Mouse (Mus musculus) midbrain, embryonic 14.5 days (tissue): ENCODE data around the gene 1700011L22Rik. TPM values are rescaled to one million over a fixed set of nuclear protein-coding genes. Genes with fewer than 3 reads are reported as not detected.

Source experiments
- ATAC-seq: fragments of 200-750 bp; cut with Nextera tagmentation; 2 replicates; pipeline ENCODE4 v1.8.0; 2017; ENCODE audit warnings: moderate number of reproducible peaks, moderate library complexity; ENCODE audit not compliant: low FRiP score, low TSS enrichment
- DNase-seq: peaks from one replicate; pipeline ENCODE4 v3.0.0-alpha.2; 2015
- H3K27ac ChIP-seq: fragments of 300-500 bp; sonication (generic); replicated peaks from 2 replicates; pipeline ENCODE4 v1.5.1; 2014; ENCODE audit warnings: mild to moderate bottlenecking, low read depth, low read length, moderate library complexity
- H3K27me3 ChIP-seq: fragments of 300-500 bp; sonication (generic); 2 replicates; pipeline ENCODE4 v1.6.1; 2014; ENCODE audit warnings: low read length, control low read depth, mixed read lengths; ENCODE audit not compliant: control insufficient read depth, insufficient read depth
- H3K36me3 ChIP-seq: fragments of 300-500 bp; sonication (generic); 2 replicates; pipeline ENCODE4 v1.6.1; 2014; ENCODE audit warnings: low read length, control low read depth; ENCODE audit not compliant: control insufficient read depth, insufficient read depth
- H3K4me1 ChIP-seq: fragments of 300-500 bp; sonication (generic); 2 replicates; pipeline ENCODE4 v1.6.1; 2014; ENCODE audit warnings: mild to moderate bottlenecking, antibody characterized with exemption, low read length, control low read depth; ENCODE audit not compliant: control insufficient read depth, insufficient read depth
- H3K4me2 ChIP-seq: fragments of 300-500 bp; sonication (generic); 2 replicates; pipeline ENCODE4 v1.6.1; 2014; ENCODE audit warnings: mild to moderate bottlenecking, low read length, moderate library complexity
- H3K4me3 ChIP-seq: fragments of 300-500 bp; sonication (generic); replicated peaks from 2 replicates; pipeline ENCODE4 v1.5.1; 2014; ENCODE audit warnings: low read depth, low read length
- H3K9ac ChIP-seq: fragments of 300-500 bp; sonication (generic); replicated peaks from 2 replicates; pipeline ENCODE4 v1.6.1; 2014; ENCODE audit warnings: mild to moderate bottlenecking, low read length, moderate library complexity
- H3K9me3 ChIP-seq: fragments of 300-500 bp; sonication (generic); 2 replicates; pipeline ENCODE4 v1.6.1; 2016; ENCODE audit warnings: low read length, control low read depth, mixed read lengths; ENCODE audit not compliant: control insufficient read depth
- WGBS: fragments of 180-500 bp; shearing (Covaris S2); extraction: QIAGEN DNeasy Blood & Tissue Kit; methylation state at CpG from one replicate; pipeline ENCODE4 v1.1.7; 2014; 5-methylcytosine and 5-hydroxymethylcytosine counted together
- polyA plus RNA-seq: library from polyadenylated mRNA; unstranded; fragments of >200 nt; fragmentation: Nextera tagmentation; extraction: Ambion mirVana; gene quantifications from 2 replicates; pipeline ENCODE4 v1.2.1, GENCODE M21; 2014

The 1700011L22Rik gene
- polyA plus RNA-seq, 1 experiment from 2014 or later: not detected

- Histone ChIP-seq H3K27ac (no peak overlapping the region), H3K9ac (no peak overlapping the region), H3K9me3 (0 out of 2 replicates have a peak, but pooled peaks cover 4% of the 10 kb centered on the region), H3K27me3 (no peaks in the 10 kb centered on the region), H3K4me2 (no peak overlapping the region), H3K36me3 (0 out of 2 replicates have a peak, but pooled peaks cover 6% of the 10 kb centered on the region), H3K4me3 (no peak overlapping the region), H3K4me1 (no peaks in the 10 kb centered on the region)
- 95% methylated on average over 5 of the region's 5 CpGs for WGBS
- DNase-seq (no peak), ATAC-seq (no peak)
These were observed 13.6 kb upstream of the 1700011L22Rik start for GRCm38 (mm10) chr8:79261920-79262319.

GRCm38 (mm10) chr8:79256076-79256705 lies 7.8 kb upstream of the 1700011L22Rik start:
- no peak overlapping the region for H3K4me2 ChIP-seq
- WGBS: 85% methylated on average over 8 of the region's 8 CpGs
- DNase-seq: peak; percentile 22

GRCm38 (mm10) chr8:79253742-79254141 lies 5.4 kb upstream of the 1700011L22Rik start:
- no peak overlapping the region for H3K9ac ChIP-seq
- no peaks in the 10 kb centered on the region for H3K9me3 ChIP-seq
- DNase-seq: no peak
- ATAC-seq: no peak
- H3K36me3 ChIP-seq: no peaks in the 10 kb centered on the region
- no peak overlapping the region for H3K27ac ChIP-seq
- H3K4me3 ChIP-seq: no peak overlapping the region
- H3K27me3 ChIP-seq: no peaks in the 10 kb centered on the region
- WGBS: 91% methylated on average over 6 of the region's 6 CpGs
- no peaks in the 10 kb centered on the region for H3K4me1 ChIP-seq
- H3K4me2 ChIP-seq: no peak overlapping the region

More at GRCm38 (mm10) chr8:79256076-79256705, 7.8 kb upstream of the 1700011L22Rik start:
- Histone ChIP-seq H3K27ac (no peak overlapping the region), H3K9ac (no peak overlapping the region), H3K9me3 (no peaks in the 10 kb centered on the region), H3K36me3 (no peaks in the 10 kb centered on the region), H3K4me3 (no peak overlapping the region), H3K27me3 (no peaks in the 10 kb centered on the region), H3K4me1 (no peaks in the 10 kb centered on the region)
- no peak for ATAC-seq

- DNase-seq (no peak), ATAC-seq (no peak)
- H3K36me3 ChIP-seq: no peaks in the 10 kb centered on the region
- no peaks in the 10 kb centered on the region for H3K9me3 ChIP-seq
- 95% methylated on average over 2 of the region's 2 CpGs for WGBS
- no peak overlapping the region for H3K27ac ChIP-seq
- no peak overlapping the region for H3K4me2 ChIP-seq
- H3K4me3 ChIP-seq: no peak overlapping the region
- H3K27me3 ChIP-seq: no peaks in the 10 kb centered on the region
- no peaks in the 10 kb centered on the region for H3K4me1 ChIP-seq
- H3K9ac ChIP-seq: no peak overlapping the region
These were observed 4.9 kb downstream of the 1700011L22Rik start for GRCm38 (mm10) chr8:79243422-79243821.

GRCm38 (mm10) chr8:79239996-79240395 lies 8.4 kb downstream of the 1700011L22Rik start:
- no peak for ATAC-seq
- Histone ChIP-seq H3K4me3 (no peak overlapping the region), H3K9ac (no peak overlapping the region), H3K4me1 (no peaks in the 10 kb centered on the region), H3K4me2 (no peak overlapping the region), H3K9me3 (no peaks in the 10 kb centered on the region), H3K36me3 (no peaks in the 10 kb centered on the region), H3K27ac (no peak overlapping the region), H3K27me3 (no peaks in the 10 kb centered on the region)
- 86% methylated on average over 7 of the region's 7 CpGs for WGBS
- no peak for DNase-seq

GRCm38 (mm10) chr8:79239320-79239719 lies 9.1 kb downstream of the 1700011L22Rik start:
- WGBS: 90% methylated on average over 3 of the region's 3 CpGs
- no peak for DNase-seq
- H3K27me3 ChIP-seq: no peaks in the 10 kb centered on the region
- no peaks in the 10 kb centered on the region for H3K36me3 ChIP-seq
- no peak overlapping the region for H3K27ac ChIP-seq
- no peak for ATAC-seq
- no peak overlapping the region for H3K4me3 ChIP-seq
- H3K9me3 ChIP-seq: no peaks in the 10 kb centered on the region
- no peak overlapping the region for H3K9ac ChIP-seq
- H3K4me2 ChIP-seq: no peak overlapping the region
- H3K4me1 ChIP-seq: no peaks in the 10 kb centered on the region

GRCm38 (mm10) chr8:79229266-79229888 lies 19.0 kb downstream of the 1700011L22Rik start:
- Histone ChIP-seq H3K4me1 (no peaks in the 10 kb centered on the region), H3K9ac (no peak overlapping the region), H3K4me2 (no peak overlapping the region), H3K36me3 (no peaks in the 10 kb centered on the region), H3K27ac (no peak overlapping the region), H3K4me3 (no peak overlapping the region), H3K27me3 (no peaks in the 10 kb centered on the region), H3K9me3 (peaks cover 4% of the 10 kb centered on the region; the same call in 1 of the 2 replicates)
- ATAC-seq (no peak), DNase-seq (no peak)
- 89% methylated on average over 8 of the region's 8 CpGs for WGBS

- H3K27me3 ChIP-seq: no peaks in the 10 kb centered on the region
- peaks cover 7% of the 10 kb centered on the region; the same call in 1 of the 2 replicates for H3K9me3 ChIP-seq
- ATAC-seq (no peak), DNase-seq (no peak)
- H3K36me3 ChIP-seq: no peaks in the 10 kb centered on the region
- 94% methylated on average over 3 of the region's 3 CpGs for WGBS
- H3K4me3 ChIP-seq: no peak overlapping the region
- H3K27ac ChIP-seq: no peak overlapping the region
- H3K4me1 ChIP-seq: no peaks in the 10 kb centered on the region
- H3K9ac ChIP-seq: no peak overlapping the region
- H3K4me2 ChIP-seq: no peak overlapping the region
These were observed 20.5 kb downstream of the 1700011L22Rik start for GRCm38 (mm10) chr8:79227916-79228315.

- H3K4me3 ChIP-seq: no peak overlapping the region
- H3K9me3 ChIP-seq: peaks cover 7% of the 10 kb centered on the region; the same call in 1 of the 2 replicates
- H3K9ac ChIP-seq: no peak overlapping the region
- H3K27ac ChIP-seq: no peak overlapping the region
- ATAC-seq: no peak
- no peaks in the 10 kb centered on the region for H3K4me1 ChIP-seq
- H3K4me2 ChIP-seq: no peak overlapping the region
- no peaks in the 10 kb centered on the region for H3K27me3 ChIP-seq
- H3K36me3 ChIP-seq: no peaks in the 10 kb centered on the region
- 79% methylated on average over 4 of the region's 4 CpGs for WGBS
- DNase-seq: no peak
These were observed 21.2 kb downstream of the 1700011L22Rik start for GRCm38 (mm10) chr8:79227194-79227593.
